Mouse (Mus musculus): ENCODE data around the gene Mnd1. TPM values are rescaled to one million over a fixed set of nuclear protein-coding genes. Genes with fewer than 3 reads are reported as not detected.

Mnd1 gene
- 8.2 and 9.1 TPM in 2 replicates for polyA plus RNA-seq (2014; fragmentation: Nextera tagmentation; extraction: Ambion mirVana)

DNA sequence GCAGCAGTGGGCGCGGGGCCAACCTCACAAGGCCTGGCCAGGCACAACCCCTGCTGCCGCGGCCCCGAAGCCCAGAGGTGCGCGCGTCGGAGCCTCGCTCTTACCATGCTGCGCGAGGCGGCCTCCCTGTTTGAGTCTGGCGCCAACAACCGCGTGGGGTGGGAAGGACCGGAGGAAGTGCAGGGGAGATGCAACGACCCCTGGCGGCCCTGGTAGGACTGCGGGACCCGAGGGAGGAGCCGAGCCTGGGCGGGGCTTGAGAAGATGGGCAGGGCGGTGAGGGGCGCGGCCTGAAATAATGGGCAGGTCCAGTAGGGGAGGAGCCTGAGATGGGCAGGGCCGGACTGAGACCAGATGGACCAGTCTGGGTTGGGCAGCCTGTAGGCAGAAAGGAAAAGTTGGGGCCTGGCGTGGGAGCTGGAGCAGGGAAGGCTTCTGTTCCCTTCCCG, at the start of gene Mnd1:
Mnd1 (minus strand) TSS at position 229 of the 449 bp plus-strand sequence.
- ATAC-seq (ENCODE audit: insufficient read depth, low FRiP score, low TSS enrichment) (peak; percentile 99), DNase-seq (ENCODE audit: low spot score) (peak; percentile 98)
- under 1% methylated on average over 29 of the region's 29 CpGs for WGBS
- Histone ChIP-seq H3K4me3 (ENCODE audit: low read depth, low read length) (peak within 1 kb of the TSS; percentile 43), H3K27ac (ENCODE audit: low read depth, low read length) (no peak within 1 kb of the TSS), H3K4me2 (ENCODE audit: low read depth) (peak within 1 kb of the TSS; percentile 88), H3K4me1 (ENCODE audit: control insufficient read depth, insufficient read depth, low read length) (0 out of 2 replicates have a peak, but pooled peaks cover 2% of the 10 kb centered on the region), H3K9me3 (ENCODE audit: control insufficient read depth, low read length) (no peaks in the 10 kb centered on the region), H3K36me3 (ENCODE audit: control insufficient read depth, insufficient read depth, low read length) (no peaks in the 10 kb centered on the region), H3K9ac (ENCODE audit: low read length) (peak within 1 kb of the TSS; percentile 70), H3K27me3 (ENCODE audit: control insufficient read depth, insufficient read depth, low read length) (no peaks in the 10 kb centered on the region)

DNA sequence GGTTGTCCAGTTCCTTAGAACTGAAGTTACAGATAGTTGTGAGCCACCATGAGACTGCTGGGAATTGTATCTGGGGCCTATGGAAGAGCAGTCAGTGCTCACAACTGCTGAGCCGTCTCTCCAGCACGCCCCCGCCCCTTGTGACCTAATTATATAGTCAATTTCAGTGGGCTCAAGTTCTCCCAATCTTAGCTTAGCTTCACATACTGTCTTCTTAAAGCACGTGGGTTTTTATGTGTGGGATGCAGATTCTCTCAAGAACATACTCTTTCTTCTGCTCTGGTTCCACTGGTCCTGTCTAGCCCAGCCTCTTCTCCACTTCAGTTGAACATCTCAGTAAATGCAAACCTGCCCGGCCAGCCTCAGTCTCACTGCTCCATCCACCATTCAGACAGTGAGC, 49.1 kb upstream of the Mnd1 start:
- WGBS: 86% methylated on average over 5 of the region's 5 CpGs

DNA sequence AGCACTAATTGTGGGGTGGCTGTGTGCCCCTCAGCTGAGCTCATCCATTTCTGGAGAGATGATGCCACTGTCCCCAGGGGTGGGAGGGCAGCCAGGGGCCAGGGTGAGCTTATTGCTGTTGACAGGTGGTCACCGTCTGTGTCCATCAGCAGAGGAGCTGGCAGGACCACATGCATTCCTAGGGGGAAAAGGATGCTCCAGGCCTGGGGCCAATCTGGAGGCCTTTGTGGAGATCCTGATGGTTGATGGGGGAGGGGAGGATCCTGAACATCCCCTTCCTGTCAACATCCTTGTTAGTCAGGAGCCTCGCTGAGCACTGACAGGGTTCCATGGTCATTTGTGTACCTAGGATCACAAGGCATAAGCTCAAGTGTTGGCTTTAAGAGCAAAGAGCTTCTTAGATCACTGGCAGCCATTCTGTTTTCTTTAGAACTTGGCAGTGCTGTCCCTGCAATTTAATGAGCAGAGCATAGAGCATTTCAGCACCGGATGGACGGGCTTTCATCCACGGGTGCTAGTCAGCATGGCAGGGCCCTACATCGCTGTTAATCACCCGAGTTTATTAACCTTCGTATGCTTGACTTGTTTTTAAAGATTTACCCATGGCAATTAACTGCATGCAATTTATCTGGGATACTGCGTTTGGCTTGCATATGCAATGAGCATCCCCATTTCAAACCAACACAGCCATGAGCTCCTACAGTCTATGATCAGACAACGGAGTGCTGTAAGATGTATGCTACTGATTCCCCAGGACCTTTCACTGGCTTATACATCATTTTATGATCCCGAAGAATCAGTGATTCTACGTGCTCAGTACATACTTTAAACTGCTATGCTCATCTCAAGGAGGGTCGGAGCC, 45.2 kb upstream of the Mnd1 start:
- 67% methylated on average over 13 of the region's 13 CpGs for WGBS
- Histone ChIP-seq H3K4me3 (ENCODE audit: low read depth, low read length) (no peak overlapping the region), H3K36me3 (ENCODE audit: control insufficient read depth, insufficient read depth, low read length) (peaks cover 3% of the 10 kb centered on the region; the same call in 1 of the 2 replicates), H3K27me3 (ENCODE audit: control insufficient read depth, insufficient read depth, low read length) (no peaks in the 10 kb centered on the region), H3K4me1 (ENCODE audit: control insufficient read depth, insufficient read depth, low read length) (no peaks in the 10 kb centered on the region; the same call in 1 of the 2 replicates), H3K4me2 (ENCODE audit: low read depth) (no peak overlapping the region), H3K9ac (ENCODE audit: low read length) (no peak overlapping the region), H3K9me3 (ENCODE audit: control insufficient read depth, low read length) (no peaks in the 10 kb centered on the region), H3K27ac (ENCODE audit: low read depth, low read length) (peak overlapping the region; percentile 47)
- peak; percentile 45; the same call in 1 of the 2 replicates for ATAC-seq (ENCODE audit: insufficient read depth, low FRiP score, low TSS enrichment)
- DNase-seq (ENCODE audit: low spot score): peak; percentile 34

More for the DNA sequence above, 49.1 kb upstream of the Mnd1 start:
- H3K9ac ChIP-seq (ENCODE audit: low read length): no peak overlapping the region
- no peak overlapping the region for H3K4me2 ChIP-seq (ENCODE audit: low read depth)
- no peak overlapping the region for H3K4me3 ChIP-seq (ENCODE audit: low read depth, low read length)
- H3K27ac ChIP-seq (ENCODE audit: low read depth, low read length): no peak overlapping the region
- no peak for DNase-seq (ENCODE audit: low spot score)
- H3K4me1 ChIP-seq (ENCODE audit: control insufficient read depth, insufficient read depth, low read length): no peaks in the 10 kb centered on the region; the same call in 1 of the 2 replicates
- no peaks in the 10 kb centered on the region for H3K27me3 ChIP-seq (ENCODE audit: control insufficient read depth, insufficient read depth, low read length)
- H3K36me3 ChIP-seq (ENCODE audit: control insufficient read depth, insufficient read depth, low read length): peaks cover 9% of the 10 kb centered on the region
- no peak for ATAC-seq (ENCODE audit: insufficient read depth, low FRiP score, low TSS enrichment)
- H3K9me3 ChIP-seq (ENCODE audit: control insufficient read depth, low read length): no peaks in the 10 kb centered on the region

DNA sequence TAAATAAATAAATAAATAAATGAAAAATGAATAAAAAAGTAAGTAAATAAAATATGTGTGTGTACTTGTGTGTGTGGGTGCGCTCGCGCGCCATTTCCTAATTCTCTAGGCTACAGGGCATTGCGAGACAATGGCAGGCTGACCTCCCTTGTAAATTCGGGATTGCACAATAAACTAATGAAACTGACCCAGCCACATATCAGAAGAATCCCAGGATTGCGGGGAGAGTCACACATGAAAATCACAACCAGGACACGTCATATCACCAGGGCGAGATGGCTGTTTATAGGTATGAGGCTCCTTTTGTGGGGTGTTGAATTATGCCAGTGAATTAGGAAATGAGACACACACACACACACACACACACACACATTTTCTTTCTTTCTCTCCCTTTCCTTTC, 43.9 kb upstream of the Mnd1 start:
- no peak for DNase-seq (ENCODE audit: low spot score)
- Histone ChIP-seq H3K9ac (ENCODE audit: low read length) (no peak overlapping the region), H3K27ac (ENCODE audit: low read depth, low read length) (no peak overlapping the region), H3K36me3 (ENCODE audit: control insufficient read depth, insufficient read depth, low read length) (no peaks in the 10 kb centered on the region), H3K4me2 (ENCODE audit: low read depth) (no peak overlapping the region), H3K4me3 (ENCODE audit: low read depth, low read length) (no peak overlapping the region), H3K4me1 (ENCODE audit: control insufficient read depth, insufficient read depth, low read length) (no peaks in the 10 kb centered on the region; the same call in 1 of the 2 replicates), H3K9me3 (ENCODE audit: control insufficient read depth, low read length) (no peaks in the 10 kb centered on the region), H3K27me3 (ENCODE audit: control insufficient read depth, insufficient read depth, low read length) (no peaks in the 10 kb centered on the region)
- 93% methylated on average over 9 of the region's 9 CpGs for WGBS
- ATAC-seq (ENCODE audit: insufficient read depth, low FRiP score, low TSS enrichment): no peak

DNA sequence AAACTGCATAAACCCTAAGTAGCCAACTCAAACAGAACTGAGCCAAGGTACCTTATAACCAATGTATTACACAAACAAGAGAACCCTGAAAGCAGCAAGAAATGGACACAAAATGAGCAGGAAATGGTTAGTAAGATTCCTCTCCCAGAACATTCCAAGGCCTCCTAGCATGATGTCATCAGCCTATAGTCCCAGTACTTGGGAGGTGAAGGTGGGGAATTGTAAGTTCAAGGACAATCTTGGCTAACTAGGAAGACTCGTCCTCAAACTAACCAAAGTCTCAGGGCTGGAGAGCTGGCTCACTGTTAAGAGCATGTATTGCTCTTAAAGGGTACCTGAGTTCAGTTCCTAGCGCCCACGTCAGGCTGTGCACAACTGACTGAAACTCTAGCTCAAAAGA, 42.6 kb upstream of the Mnd1 start:
- no peak for ATAC-seq (ENCODE audit: insufficient read depth, low FRiP score, low TSS enrichment)
- no peak overlapping the region for H3K4me3 ChIP-seq (ENCODE audit: low read depth, low read length)
- no peaks in the 10 kb centered on the region for H3K27me3 ChIP-seq (ENCODE audit: control insufficient read depth, insufficient read depth, low read length)
- H3K36me3 ChIP-seq (ENCODE audit: control insufficient read depth, insufficient read depth, low read length): no peaks in the 10 kb centered on the region
- H3K4me2 ChIP-seq (ENCODE audit: low read depth): no peak overlapping the region
- no peaks in the 10 kb centered on the region for H3K9me3 ChIP-seq (ENCODE audit: control insufficient read depth, low read length)
- 86% methylated on average over 3 of the region's 3 CpGs for WGBS
- H3K4me1 ChIP-seq (ENCODE audit: control insufficient read depth, insufficient read depth, low read length): no peaks in the 10 kb centered on the region; the same call in 1 of the 2 replicates
- no peak for DNase-seq (ENCODE audit: low spot score)
- no peak overlapping the region for H3K27ac ChIP-seq (ENCODE audit: low read depth, low read length)
- no peak overlapping the region for H3K9ac ChIP-seq (ENCODE audit: low read length)

DNA sequence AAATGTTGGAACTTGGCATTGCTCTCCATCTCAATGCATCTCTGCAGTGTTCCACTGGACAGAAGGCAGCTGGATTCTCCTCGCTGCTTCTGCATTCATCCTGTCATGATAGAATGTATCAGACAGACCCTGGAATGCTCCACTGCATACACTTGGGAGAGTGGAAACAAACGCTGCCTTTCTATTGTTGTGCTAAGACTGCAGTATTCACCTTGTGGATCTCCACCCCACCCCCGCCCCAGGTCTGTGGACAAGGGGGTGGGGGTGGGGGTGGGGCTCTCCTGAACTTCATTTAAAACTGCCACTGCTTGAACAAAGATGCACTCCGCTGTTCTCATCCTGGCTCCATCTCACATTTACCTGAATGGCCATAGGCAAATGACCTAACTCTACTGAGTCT, 38.3 kb upstream of the Mnd1 start:
- Histone ChIP-seq H3K27me3 (ENCODE audit: control insufficient read depth, insufficient read depth, low read length) (no peaks in the 10 kb centered on the region), H3K36me3 (ENCODE audit: control insufficient read depth, insufficient read depth, low read length) (no peaks in the 10 kb centered on the region), H3K4me2 (ENCODE audit: low read depth) (no peak overlapping the region), H3K27ac (ENCODE audit: low read depth, low read length) (no peak overlapping the region), H3K4me1 (ENCODE audit: control insufficient read depth, insufficient read depth, low read length) (0 out of 2 replicates have a peak, but pooled peaks cover 5% of the 10 kb centered on the region), H3K4me3 (ENCODE audit: low read depth, low read length) (no peak overlapping the region), H3K9me3 (ENCODE audit: control insufficient read depth, low read length) (no peaks in the 10 kb centered on the region), H3K9ac (ENCODE audit: low read length) (no peak overlapping the region)
- DNase-seq (ENCODE audit: low spot score) (no peak), ATAC-seq (ENCODE audit: insufficient read depth, low FRiP score, low TSS enrichment) (no peak)
- 67% methylated on average over 4 of the region's 4 CpGs for WGBS

DNA sequence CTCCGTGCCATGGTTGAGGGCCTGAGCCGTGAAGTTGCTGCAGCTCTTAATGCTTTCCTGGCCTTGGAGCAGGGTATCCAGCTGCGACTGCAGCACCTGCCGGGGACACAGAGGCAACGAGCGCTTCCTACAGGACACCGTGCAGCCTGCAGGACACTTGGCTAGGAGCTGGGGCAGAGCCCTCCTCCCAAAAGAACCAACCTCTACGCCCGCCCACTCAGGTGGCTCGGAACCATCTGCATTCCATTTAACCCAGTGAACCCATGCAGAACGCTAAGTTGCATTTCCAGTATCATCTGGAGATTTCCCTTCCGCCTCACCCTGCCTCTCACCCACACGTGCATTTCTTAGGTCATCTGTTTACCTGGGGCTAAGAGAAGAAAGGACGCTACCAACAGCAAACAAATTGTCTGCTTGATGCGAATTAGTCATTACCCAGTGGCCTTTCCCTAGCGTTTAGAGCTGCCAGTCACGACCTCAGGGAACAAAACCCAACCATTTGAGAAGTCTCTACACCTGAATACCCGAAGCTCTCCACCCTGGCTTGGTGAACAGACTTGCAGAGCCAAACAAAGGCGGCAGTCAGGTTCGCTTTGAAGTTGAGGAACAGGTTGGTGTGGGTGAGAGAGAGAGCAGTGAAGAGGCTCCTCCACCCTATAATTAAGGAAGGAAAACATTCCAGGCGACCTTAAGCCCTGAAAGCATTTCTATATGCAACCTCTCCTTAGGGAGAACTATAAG, 35.7 kb upstream of the Mnd1 start:
- H3K36me3 ChIP-seq (ENCODE audit: control insufficient read depth, insufficient read depth, low read length): peaks cover 2% of the 10 kb centered on the region; the same call in 1 of the 2 replicates
- 0 out of 2 replicates have a peak, but pooled peaks cover 5% of the 10 kb centered on the region for H3K4me1 ChIP-seq (ENCODE audit: control insufficient read depth, insufficient read depth, low read length)
- H3K27me3 ChIP-seq (ENCODE audit: control insufficient read depth, insufficient read depth, low read length): no peaks in the 10 kb centered on the region
- ATAC-seq (ENCODE audit: insufficient read depth, low FRiP score, low TSS enrichment): peak; percentile 21; the same call in 1 of the 2 replicates
- WGBS: 47% methylated on average over 21 of the region's 21 CpGs
- H3K27ac ChIP-seq (ENCODE audit: low read depth, low read length): no peak overlapping the region
- H3K9me3 ChIP-seq (ENCODE audit: control insufficient read depth, low read length): no peaks in the 10 kb centered on the region
- DNase-seq (ENCODE audit: low spot score): peak; percentile 44
- no peak overlapping the region for H3K9ac ChIP-seq (ENCODE audit: low read length)
- H3K4me3 ChIP-seq (ENCODE audit: low read depth, low read length): no peak overlapping the region
- no peak overlapping the region for H3K4me2 ChIP-seq (ENCODE audit: low read depth)

DNA sequence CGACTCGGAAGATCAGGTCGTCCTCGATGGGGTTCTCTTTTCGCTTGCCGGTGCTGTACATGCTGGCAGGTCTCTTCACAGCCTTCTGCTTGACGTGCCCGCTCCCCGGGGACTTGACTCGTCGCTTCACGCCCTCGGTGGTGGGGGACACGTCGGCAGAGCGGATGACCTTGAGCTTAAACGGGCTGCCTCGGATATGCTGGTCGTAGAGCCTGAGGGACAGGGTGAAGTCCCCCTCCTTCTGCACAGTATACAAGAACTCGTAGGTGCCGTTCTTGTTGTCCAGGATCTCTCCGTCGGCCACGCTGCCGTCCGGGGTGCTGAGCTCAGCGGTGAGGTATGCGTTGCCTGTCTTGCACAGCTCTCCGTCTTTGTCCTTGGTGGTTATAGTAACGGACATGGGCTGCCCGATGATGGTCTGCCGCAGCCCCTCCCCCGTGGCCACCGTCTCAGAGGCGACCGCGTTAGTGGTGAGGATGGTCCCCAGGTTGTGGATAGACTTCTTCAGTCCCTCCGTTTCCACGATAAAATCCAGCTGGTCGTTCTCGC, 35.0 kb upstream of the Mnd1 start:
- H3K4me1 ChIP-seq (ENCODE audit: control insufficient read depth, insufficient read depth, low read length): 0 out of 2 replicates have a peak, but pooled peaks cover 5% of the 10 kb centered on the region
- no peaks in the 10 kb centered on the region for H3K9me3 ChIP-seq (ENCODE audit: control insufficient read depth, low read length)
- H3K9ac ChIP-seq (ENCODE audit: low read length): no peak overlapping the region
- DNase-seq (ENCODE audit: low spot score) (peak; percentile 26), ATAC-seq (ENCODE audit: insufficient read depth, low FRiP score, low TSS enrichment) (peak; percentile 40; the same call in 1 of the 2 replicates)
- no peaks in the 10 kb centered on the region for H3K27me3 ChIP-seq (ENCODE audit: control insufficient read depth, insufficient read depth, low read length)
- H3K4me3 ChIP-seq (ENCODE audit: low read depth, low read length): no peak overlapping the region
- H3K27ac ChIP-seq (ENCODE audit: low read depth, low read length): no peak overlapping the region
- H3K36me3 ChIP-seq (ENCODE audit: control insufficient read depth, insufficient read depth, low read length): peaks cover 2% of the 10 kb centered on the region; the same call in 1 of the 2 replicates
- H3K4me2 ChIP-seq (ENCODE audit: low read depth): peak overlapping the region; percentile 4; the same call in 1 of the 2 replicates
- 14% methylated on average over 41 of the region's 41 CpGs for WGBS
